Mouse (Mus musculus): Measurements from ENCODE around the gene Apof.

DNA sequence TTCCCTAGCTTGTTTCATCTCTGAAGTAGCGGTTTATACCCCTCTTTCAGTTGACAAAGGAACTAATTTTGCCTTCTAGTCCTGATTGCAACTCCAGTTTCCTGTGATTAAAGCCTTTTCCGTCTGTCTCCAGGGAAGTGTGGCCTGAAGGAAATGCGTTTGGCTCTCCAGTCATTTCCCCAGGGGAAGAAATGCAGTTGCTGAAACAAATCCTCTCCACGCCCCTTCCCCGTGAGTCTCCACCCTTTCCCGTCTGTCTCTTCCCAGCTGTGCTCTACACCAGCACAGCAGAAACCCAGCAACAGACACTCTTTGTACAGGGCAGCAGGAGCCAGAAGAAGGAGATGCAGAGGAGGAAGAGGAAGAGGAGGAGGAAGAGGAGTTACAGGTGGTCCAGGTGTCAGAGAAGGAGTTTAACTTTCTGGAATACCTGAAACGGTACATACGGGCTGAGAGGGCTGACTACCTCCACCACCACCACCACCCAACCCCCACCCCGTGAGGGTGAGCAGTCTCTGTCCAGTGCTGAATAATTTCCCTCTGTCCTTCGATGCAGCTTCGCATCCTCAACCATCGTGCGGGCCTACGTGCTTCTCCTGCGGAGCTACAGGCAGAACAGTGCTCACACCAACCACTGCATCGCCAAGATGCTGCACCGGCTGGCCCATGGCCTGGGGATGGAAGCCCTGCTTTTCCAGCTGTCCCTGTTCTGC, 21.3 kb upstream of the Apof start:
- no peak for TF ChIP-seq CTCF (IDR thresholded peaks at IDR 0.05; ENCODE audit: borderline replicate concordance, insufficient read depth, low read length)
- TF ChIP-seq POLR2A (IDR thresholded peaks at IDR 0.05; ENCODE audit: low read depth, low read length): no peak

Measured in embryonic fibroblast, embryonic 13.5 days (primary cell).